Mouse (Mus musculus): ENCODE data around the gene Gpr25. TPM values are rescaled to one million over a fixed set of nuclear protein-coding genes. Genes with fewer than 3 reads are reported as not detected.

The Gpr25 gene
- total and polyA plus RNA-seq, 3 experiments: not detected

GRCm38 (mm10) chr1:136234595-136235092 is 26.0 kb downstream of the Gpr25 start:
- Histone ChIP-seq H3K27ac (ENCODE audit: insufficient read depth, low read depth) (no peak overlapping the region), H3K4me2 (ENCODE audit: insufficient read depth, low read depth, poor library complexity, severe bottlenecking) (peak overlapping the region; percentile 80), H3K9me3 (replicated peaks; ENCODE audit: low read length) (no peaks in the 10 kb centered on the region), H3K27me3 (replicated peaks) (peaks cover 22% of the 10 kb centered on the region), H3K79me2 (replicated peaks; ENCODE audit: control insufficient read depth, extremely low read depth, insufficient read depth, poor library complexity, severe bottlenecking) (no peaks in the 10 kb centered on the region), H3K4me1 (ENCODE audit: control insufficient read depth in 1 of 2, insufficient read depth in 2 of 2) (peaks cover 6 to 13% of the 10 kb centered on the region in 2 experiments; a peak in 2 of 4 replicates), H3K4me3 (replicated peaks in 1 of 3; ENCODE audit: low read depth in 2 of 3, low read length in 2 of 3, poor library complexity in 1 of 3) (peak overlapping the region in 2 of 3 experiments; percentile 48 to 63), H3K36me3 (replicated peaks in 1 of 2; ENCODE audit: control insufficient read depth in 1 of 2, insufficient read depth in 1 of 2, low read length in 1 of 2) (no peaks in the 10 kb centered on the region), H3K9ac (ENCODE audit: insufficient read depth, low read depth) (no peak overlapping the region)
- in situ Hi-C loops (cut with MboI; ENCODE audit: low pct_ligation_motif_present, low pct_unique_long_range_greater_than_20kb, low sequenced_read_pairs) (no loop called here), dilution Hi-C loops (cut with MboI; ENCODE audit: extremely low pct_ligation_motif_present, extremely low pct_unique_long_range_greater_than_20kb, low sequenced_read_pairs) (no loop called here)
- TF ChIP-seq SMC3 (IDR thresholded peaks at IDR 0.05; ENCODE audit: low read depth, low read length): no peak
- TF ChIP-seq CTCF (conservative IDR thresholded peaks at IDR 0.05 in 1 of 2, IDR thresholded peaks at IDR 0.05 in 1 of 2; ENCODE audit: low read depth in 2 of 2, low read length in 2 of 2): peak in 1 of 2 experiments; percentile 57; a peak in 1 of 4 replicates
- 0 out of 2 replicates have a peak, but pooled peaks have one; percentile 9 for TF ChIP-seq UBTF (IDR thresholded peaks at IDR 0.05; ENCODE audit: low read depth, low read length)
- TF ChIP-seq RAD21 (IDR thresholded peaks at IDR 0.05; ENCODE audit: low read depth, low read length): peak; percentile 7; the same call in 1 of the 2 replicates
- DNase-seq (ENCODE audit: extremely low read depth): no peak

GRCm38 (mm10) chr1:136233892-136234594 is 26.6 kb downstream of the Gpr25 start, which contains the start of gene Inava:
TSS of gene Inava (minus strand) at chr1:136234264.
- peak within 1 kb of the TSS; percentile 32 to 63 (median 48) for H3K4me3 ChIP-seq (replicated peaks in 1 of 3; ENCODE audit: low read depth in 2 of 3, low read length in 2 of 3, poor library complexity in 1 of 3)
- H3K27me3 ChIP-seq (replicated peaks): peaks cover 22% of the 10 kb centered on the region
- H3K4me2 ChIP-seq (ENCODE audit: insufficient read depth, low read depth, poor library complexity, severe bottlenecking): peak within 1 kb of the TSS; percentile 80
- H3K27ac ChIP-seq (ENCODE audit: insufficient read depth, low read depth): no peak within 1 kb of the TSS
- in situ Hi-C loops (cut with MboI; ENCODE audit: low pct_ligation_motif_present, low pct_unique_long_range_greater_than_20kb, low sequenced_read_pairs) (no loop called here), dilution Hi-C loops (cut with MboI; ENCODE audit: extremely low pct_ligation_motif_present, extremely low pct_unique_long_range_greater_than_20kb, low sequenced_read_pairs) (no loop called here)
- no peaks in the 10 kb centered on the region for H3K79me2 ChIP-seq (replicated peaks; ENCODE audit: control insufficient read depth, extremely low read depth, insufficient read depth, poor library complexity, severe bottlenecking)
- H3K36me3 ChIP-seq (replicated peaks in 1 of 2; ENCODE audit: control insufficient read depth in 1 of 2, insufficient read depth in 1 of 2, low read length in 1 of 2): no peaks in the 10 kb centered on the region
- H3K9me3 ChIP-seq (replicated peaks; ENCODE audit: low read length): no peaks in the 10 kb centered on the region
- H3K4me1 ChIP-seq (ENCODE audit: control insufficient read depth in 1 of 2, insufficient read depth in 2 of 2): peaks cover 6 to 18% of the 10 kb centered on the region in 2 experiments; a peak in 2 of 4 replicates
- peak; percentile 11 for DNase-seq (ENCODE audit: extremely low read depth)
- peak within 1 kb of the TSS; percentile 6; the same call in 1 of the 2 replicates for H3K9ac ChIP-seq (ENCODE audit: insufficient read depth, low read depth)
- no peak for TF ChIP-seq TCF12 (IDR thresholded peaks at IDR 0.05; ENCODE audit: low read depth, low read length)
- no peak for TF ChIP-seq ETS1 (conservative IDR thresholded peaks at IDR 0.05; ENCODE audit: low read depth, low read length)
- TF ChIP-seq MAX (IDR thresholded peaks at IDR 0.05; ENCODE audit: low read length): no peak
- no peak for TF ChIP-seq NELFE (IDR thresholded peaks at IDR 0.05; ENCODE audit: low read depth, low read length)
- no peak for TF ChIP-seq BHLHE40 (IDR thresholded peaks at IDR 0.05; ENCODE audit: low read depth, low read length)
- peak; percentile 32; the same call in 1 of the 2 replicates for TF ChIP-seq IRF4 (IDR thresholded peaks at IDR 0.05; ENCODE audit: low read depth, low read length)
- TF ChIP-seq ZC3H11A (IDR thresholded peaks at IDR 0.05; ENCODE audit: low read depth, low read length): no peak
- TF ChIP-seq RCOR1 (conservative IDR thresholded peaks at IDR 0.05; ENCODE audit: low read depth, low read length): no peak
- TF ChIP-seq EP300 (IDR thresholded peaks at IDR 0.05; ENCODE audit: low read length): no peak
- TF ChIP-seq UBTF (IDR thresholded peaks at IDR 0.05; ENCODE audit: low read depth, low read length): peak; percentile 52; the same call in 1 of the 2 replicates
- no peak for TF ChIP-seq PAX5 (IDR thresholded peaks at IDR 0.05; ENCODE audit: low read length)
- no peak for TF ChIP-seq SIN3A (IDR thresholded peaks at IDR 0.05; ENCODE audit: low read length)
- no peak for TF ChIP-seq TBP (conservative IDR thresholded peaks at IDR 0.05; ENCODE audit: low read depth, low read length)
- no peak for TF ChIP-seq MYC (IDR thresholded peaks at IDR 0.05; ENCODE audit: low read depth, low read length)
- TF ChIP-seq MEF2A (IDR thresholded peaks at IDR 0.05; ENCODE audit: borderline replicate concordance, low read depth, low read length): 0 out of 2 replicates have a peak, but pooled peaks have one; percentile 6
- TF ChIP-seq HCFC1 (IDR thresholded peaks at IDR 0.05; ENCODE audit: low read depth, low read length): peak; percentile 6; the same call in 1 of the 2 replicates
- TF ChIP-seq MAFK (IDR thresholded peaks at IDR 0.05; ENCODE audit: insufficient replicate concordance, low read length): no peak
- TF ChIP-seq CHD1 (IDR thresholded peaks at IDR 0.05; ENCODE audit: low read depth, low read length): peak; percentile 97
- no peak for TF ChIP-seq JUN (IDR thresholded peaks at IDR 0.05; ENCODE audit: insufficient read depth, low read depth, low read length)
- no peak for TF ChIP-seq NRF1 (IDR thresholded peaks at IDR 0.05; ENCODE audit: low read depth, low read length)
- TF ChIP-seq MAZ (IDR thresholded peaks at IDR 0.05; ENCODE audit: low read depth, low read length): no peak
- TF ChIP-seq RAD21 (IDR thresholded peaks at IDR 0.05; ENCODE audit: low read depth, low read length): no peak
- peak; percentile 42 for TF ChIP-seq SMC3 (IDR thresholded peaks at IDR 0.05; ENCODE audit: low read depth, low read length)
- TF ChIP-seq MXI1 (IDR thresholded peaks at IDR 0.05; ENCODE audit: low read depth, low read length): no peak
- no peak for TF ChIP-seq ZNF384 (IDR thresholded peaks at IDR 0.05; ENCODE audit: low read depth, low read length)
- no peak for TF ChIP-seq GABPA (IDR thresholded peaks at IDR 0.05; ENCODE audit: insufficient replicate concordance, low read depth, low read length)
- TF ChIP-seq CHD2 (IDR thresholded peaks at IDR 0.05; ENCODE audit: low read length): no peak
- TF ChIP-seq ELF1 (IDR thresholded peaks at IDR 0.05; ENCODE audit: low read depth, low read length): no peak
- no peak for TF ChIP-seq USF2 (conservative IDR thresholded peaks at IDR 0.05; ENCODE audit: low read depth, low read length)
- TF ChIP-seq POLR2A (IDR thresholded peaks at IDR 0.05; ENCODE audit: low read depth, low read length): peak; percentile 35; the same call in 1 of the 2 replicates
